In the genomic region with DNA sequence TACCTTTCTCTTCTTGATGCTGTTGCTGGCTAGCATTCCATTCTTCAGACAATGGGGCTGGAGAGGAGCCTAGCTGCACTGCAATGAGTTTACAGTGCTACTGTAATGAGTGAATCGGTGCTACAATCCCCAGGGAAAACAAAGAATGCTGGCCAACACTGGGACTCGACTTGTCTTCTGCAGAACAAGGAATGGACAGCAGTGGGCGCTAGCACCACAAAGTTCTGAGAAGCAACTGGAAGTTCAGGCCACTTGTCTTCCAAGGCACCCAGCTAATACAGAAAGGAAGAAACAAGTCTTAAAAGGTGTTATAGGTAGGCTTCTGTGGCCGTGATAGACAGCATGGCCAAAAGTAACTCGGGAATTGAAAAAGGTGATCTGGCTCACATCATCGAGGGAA, we compare ENCODE assay signal across 9 mouse cellular contexts. TPM values are rescaled to one million over a fixed set of nuclear protein-coding genes. Genes with fewer than 3 reads are reported as not detected.
A peak's percentile ranks its signal among the peaks of the same experiment; 100 is the strongest.
DNase-seq lines count a peak whose midpoint lies in the region; ATAC-seq and TF ChIP-seq lines count a peak whose summit lies in the region.
"Had no signal": no experiment of that assay in that cellular context is flagged by ENCODE, and none has a peak within 500 bp of the region (broad histone marks: within the 10 kb centered on the region; RNA-seq: fewer than 3 reads in every experiment).

No protein-coding gene starts in this region.

- H3K9ac ChIP-seq in midbrain, embryonic 15.5 days = no peak overlapping the region
- no peak overlapping the region for H3K9ac ChIP-seq in embryonic facial prominence, embryonic 14.5 days (ENCODE audit: low read depth, low read length)
- H3K9ac ChIP-seq in kidney, postnatal 0 days (ENCODE audit: low read depth, low read length) = no peak overlapping the region
- H3K9ac ChIP-seq in liver, adult 2 months (ENCODE audit: low read depth, low read length) = no peak overlapping the region

- H3K27ac ChIP-seq in midbrain, embryonic 10.5 days (replicated peaks) = no peak overlapping the region
- H3K27ac ChIP-seq in midbrain, embryonic 15.5 days = no peak overlapping the region
- H3K27ac ChIP-seq in embryonic facial prominence, embryonic 14.5 days (replicated peaks; ENCODE audit: low read depth, low read length) = no peak overlapping the region
- H3K27ac ChIP-seq in kidney, postnatal 0 days = no peak overlapping the region
- H3K27ac ChIP-seq in liver, adult 2 months (replicated peaks; ENCODE audit: insufficient read depth, low read depth, low read length) = no peak overlapping the region

- H3K27me3 ChIP-seq in midbrain, embryonic 10.5 days (ENCODE audit: low read depth, poor library complexity, severe bottlenecking) = no peaks in the 10 kb centered on the region
- H3K27me3 ChIP-seq in midbrain, embryonic 15.5 days (replicated peaks) = no peaks in the 10 kb centered on the region
- no peaks in the 10 kb centered on the region for H3K27me3 ChIP-seq in embryonic facial prominence, embryonic 14.5 days (replicated peaks; ENCODE audit: control insufficient read depth, insufficient read depth, low read length)
- no peaks in the 10 kb centered on the region for H3K27me3 ChIP-seq in kidney, postnatal 0 days (ENCODE audit: insufficient read depth, low read length)
- H3K27me3 ChIP-seq in liver, adult 2 months (ENCODE audit: control insufficient read depth, insufficient read depth, low read length) = no peaks in the 10 kb centered on the region

- TF ChIP-seq CTCF in kidney, postnatal 0 days (IDR thresholded peaks at IDR 0.05; ENCODE audit: low read depth) = peak; percentile 90
- peak; percentile 69 for TF ChIP-seq CTCF in liver, adult 2 months (IDR thresholded peaks at IDR 0.05; ENCODE audit: low read depth, low read length)

- peak; percentile 65 for DNase-seq in midbrain, embryonic 10.5 days (ENCODE audit: low spot score)
- peak; percentile 74 for DNase-seq in adrenal gland, postnatal 25 days
- peak; percentile 83 for DNase-seq in embryonic facial prominence, embryonic 14.5 days (ENCODE audit: low spot score)
- DNase-seq in kidney, postnatal 0 days (ENCODE audit: low spot score) = peak; percentile 77
- peak; percentile 33 for DNase-seq in liver, adult 2 months (ENCODE audit: extremely low read depth, low read depth, low spot score)
- DNase-seq in right cerebral cortex, postnatal 14 days = peak; percentile 76
- no peak for DNase-seq in T-cell, adult 2 months (ENCODE audit: low spot score)

- no peak for TF ChIP-seq POLR2A in liver, adult 2 months (IDR thresholded peaks at IDR 0.05; ENCODE audit: extremely low read depth, insufficient read depth, low read length)

- H3K4me1 ChIP-seq in midbrain, embryonic 10.5 days = no peaks in the 10 kb centered on the region
- H3K4me1 ChIP-seq in midbrain, embryonic 15.5 days = no peaks in the 10 kb centered on the region
- H3K4me1 ChIP-seq in embryonic facial prominence, embryonic 14.5 days (ENCODE audit: control insufficient read depth, insufficient read depth, low read length) = no peaks in the 10 kb centered on the region
- H3K4me1 ChIP-seq in kidney, postnatal 0 days (replicated peaks; ENCODE audit: insufficient read depth, low read length) = no peaks in the 10 kb centered on the region
- no peaks in the 10 kb centered on the region for H3K4me1 ChIP-seq in liver, adult 2 months (ENCODE audit: control insufficient read depth, insufficient read depth, low read length)

- no peak for ATAC-seq in midbrain, embryonic 15.5 days (replicated peaks)
- no peak for ATAC-seq in embryonic facial prominence, embryonic 14.5 days (ENCODE audit: low read depth)
- ATAC-seq in kidney, postnatal 0 days (replicated peaks; ENCODE audit: low FRiP score, low read depth) = no peak

- no peaks in the 10 kb centered on the region for H3K79me2 ChIP-seq in liver, adult 2 months (ENCODE audit: control insufficient read depth, insufficient read depth, low read length)

- no peak overlapping the region for H3K4me3 ChIP-seq in midbrain, embryonic 10.5 days
- H3K4me3 ChIP-seq in midbrain, embryonic 15.5 days = no peak overlapping the region
- H3K4me3 ChIP-seq in embryonic facial prominence, embryonic 14.5 days (ENCODE audit: low read depth, low read length) = no peak overlapping the region
- no peak overlapping the region for H3K4me3 ChIP-seq in kidney, postnatal 0 days (replicated peaks; ENCODE audit: low read depth, low read length)
- no peak overlapping the region for H3K4me3 ChIP-seq in liver, adult 2 months (ENCODE audit: insufficient read depth, low read depth, low read length)

- no peak overlapping the region for H3K4me2 ChIP-seq in midbrain, embryonic 15.5 days
- H3K4me2 ChIP-seq in embryonic facial prominence, embryonic 14.5 days (ENCODE audit: low read depth, low read length) = no peak overlapping the region
- H3K4me2 ChIP-seq in kidney, postnatal 0 days (ENCODE audit: low read length) = no peak overlapping the region

- WGBS in midbrain, embryonic 10.5 days = 46% methylated on average over 6 of the region's 6 CpGs
- 45% methylated on average over 6 of the region's 6 CpGs for WGBS in midbrain, embryonic 15.5 days
- WGBS in embryonic facial prominence, embryonic 14.5 days = 41% methylated on average over 6 of the region's 6 CpGs
- 39% methylated on average over 6 of the region's 6 CpGs for WGBS in kidney, postnatal 0 days
- WGBS in liver, adult 2 months = 30% methylated on average over 6 of the region's 6 CpGs

- H3K36me3 ChIP-seq in midbrain, embryonic 10.5 days = no peaks in the 10 kb centered on the region
- no peaks in the 10 kb centered on the region for H3K36me3 ChIP-seq in midbrain, embryonic 15.5 days (replicated peaks)
- H3K36me3 ChIP-seq in embryonic facial prominence, embryonic 14.5 days (ENCODE audit: control insufficient read depth, insufficient read depth, low read length) = no peaks in the 10 kb centered on the region
- H3K36me3 ChIP-seq in kidney, postnatal 0 days (ENCODE audit: insufficient read depth, low read length) = no peaks in the 10 kb centered on the region
- H3K36me3 ChIP-seq in liver, adult 2 months (ENCODE audit: control insufficient read depth, insufficient read depth, low read length) = no peaks in the 10 kb centered on the region

- no peaks in the 10 kb centered on the region for H3K9me3 ChIP-seq in midbrain, embryonic 10.5 days (replicated peaks)
- H3K9me3 ChIP-seq in midbrain, embryonic 15.5 days = no peaks in the 10 kb centered on the region
- H3K9me3 ChIP-seq in embryonic facial prominence, embryonic 14.5 days (ENCODE audit: control insufficient read depth, low read length) = no peaks in the 10 kb centered on the region
- H3K9me3 ChIP-seq in kidney, postnatal 0 days (replicated peaks; ENCODE audit: low read length) = no peaks in the 10 kb centered on the region

RNA-seq across cellular contexts. Expression of a gene that starts 53.4 kb away (rescaled TPM):
- 0.49 and 0.97 TPM in 2 replicates for polyA plus RNA-seq in midbrain, embryonic 10.5 days (2016; fragmentation: Nextera tagmentation; extraction: Ambion mirVana)
- polyA plus RNA-seq in midbrain, embryonic 15.5 days (2015; fragmentation: Nextera tagmentation; extraction: Ambion mirVana) = 18.7 and 19.5 TPM in 2 replicates
- 60.0 and 64.0 TPM in 2 replicates for total RNA-seq in adrenal gland, postnatal 25 days (2021)
- 7.1 and 7.8 TPM in 2 replicates for polyA plus RNA-seq in embryonic facial prominence, embryonic 14.5 days (2014; fragmentation: Nextera tagmentation; extraction: Ambion mirVana)
- polyA plus RNA-seq in kidney, postnatal 0 days (2015; fragmentation: Nextera tagmentation; extraction: Ambion mirVana) = 2.1 and 2.6 TPM in 2 replicates
- total RNA-seq in liver, adult 2 months (2014; rRNA removed) = 0.18 and 0.20 TPM in 2 replicates
- 0.02 TPM in 1 of 2 replicates, not detected in the other for polyA plus RNA-seq in liver, adult 2 months (2012; rRNA removed)
- total RNA-seq: neutrophil, adult 5-6 weeks had no signal
